Mouse (Mus musculus) adrenal gland, postnatal 4 days (tissue): Measurements from ENCODE around the gene Ppp5c. TPM values are rescaled to one million over a fixed set of nuclear protein-coding genes. Genes with fewer than 3 reads are reported as not detected.

Source experiments
- DNase-seq, 2 experiments: peaks; one replicate each; pipeline ENCODE4 v3.0.0; 2021 to 2022; ENCODE audit warnings: low spot score in 2 of 2, mixed read lengths in 2 of 2
- total RNA-seq, 2 experiments: library from RNA; stranded (reverse); gene quantifications; 2 replicates each; pipeline ENCODE4 v1.2.3; 2021

Gene Ppp5c
- total RNA-seq, 2 experiments from 2014 or later: 91.5 to 102 TPM

- DNase-seq: no peak
Observed at GRCm38 (mm10) chr7:17019426-17020166, 8.1 kb downstream of the Ppp5c start.

- no peak for DNase-seq
Observed at GRCm38 (mm10) chr7:17017921-17018320, 9.8 kb downstream of the Ppp5c start.

DNA sequence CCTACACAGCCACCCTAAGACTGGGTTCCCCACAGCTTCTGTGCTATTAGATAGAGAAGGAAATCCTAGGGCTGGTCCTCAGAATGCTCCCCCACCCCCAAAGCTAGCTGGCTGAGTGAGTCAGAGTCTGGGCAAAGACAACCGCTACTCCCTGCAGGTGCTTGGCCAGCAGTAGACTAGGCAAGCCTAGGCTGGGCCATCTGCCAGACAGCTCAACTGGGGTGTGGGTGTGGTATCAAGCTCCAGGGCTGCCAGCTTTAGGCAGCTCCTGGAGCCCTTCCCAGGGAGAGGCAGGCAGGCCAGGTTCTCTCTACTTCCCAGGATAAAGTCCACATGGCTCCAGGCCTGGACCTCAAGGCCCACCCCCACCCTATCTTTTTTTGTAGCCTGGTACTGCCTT lies 10.7 kb downstream of the Ppp5c start:
- peak in 1 of 2 experiments; percentile 50 for DNase-seq

GRCm38 (mm10) chr7:17015381-17015780 lies 12.3 kb downstream of the Ppp5c start:
- DNase-seq: no peak

DNA sequence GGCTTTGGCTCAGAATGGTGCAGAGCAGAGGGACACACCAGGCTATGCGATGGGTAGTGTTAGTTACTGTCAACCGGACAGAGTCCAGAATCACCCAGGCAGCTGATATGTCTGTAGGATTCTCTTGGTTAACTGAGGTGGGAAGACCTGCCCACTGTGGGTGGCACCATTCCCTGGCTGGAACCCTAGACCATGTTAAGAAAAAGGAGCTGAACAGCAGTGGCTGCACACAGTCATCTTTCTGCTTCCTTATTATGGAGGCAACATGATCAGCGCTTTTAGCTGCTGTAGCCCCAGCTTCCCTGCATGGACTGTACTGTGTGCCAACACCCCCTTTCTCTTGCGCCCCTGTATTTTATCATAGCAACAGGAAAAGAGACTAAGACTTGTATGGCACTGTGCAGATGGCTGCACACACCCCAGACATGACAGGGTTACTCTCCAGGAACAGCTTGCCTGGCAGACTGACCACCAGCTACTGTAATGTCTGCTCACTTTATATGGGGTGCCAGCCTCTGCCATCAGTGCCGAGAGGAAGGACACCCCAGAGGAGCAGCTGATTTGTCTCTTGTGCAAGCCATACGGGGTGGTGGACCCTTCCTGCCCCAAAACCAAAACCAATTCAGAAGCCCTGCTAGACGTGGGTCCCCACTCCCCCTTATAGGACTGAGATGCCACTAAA lies 15.7 kb downstream of the Ppp5c start:
- DNase-seq: no peak

DNA sequence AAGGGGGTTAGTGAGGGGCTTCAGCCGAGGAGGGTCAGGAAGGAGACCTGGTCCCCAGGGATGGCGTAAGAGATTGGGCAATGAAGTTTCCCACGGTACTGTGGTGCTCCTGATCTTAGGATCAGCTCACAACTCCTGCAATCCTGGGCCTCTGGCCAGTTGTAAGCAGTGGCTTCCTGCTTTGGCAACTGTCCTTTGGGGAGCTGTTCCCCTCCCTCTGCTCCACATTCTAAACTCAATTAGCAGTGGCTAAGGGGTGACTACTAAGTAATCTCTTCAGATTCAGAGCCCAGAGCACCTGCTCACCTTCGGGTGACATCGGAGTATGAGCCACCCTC lies 17.7 kb downstream of the Ppp5c start:
- DNase-seq: no peak

- no peak for DNase-seq
Observed at GRCm38 (mm10) chr7:17009326-17010009, 18.3 kb downstream of the Ppp5c start.

- no peak for DNase-seq
Observed at GRCm38 (mm10) chr7:17007300-17007699, 20.4 kb downstream of the Ppp5c start.

- no peak for DNase-seq
Observed at GRCm38 (mm10) chr7:17004716-17005115, 23.0 kb downstream of the Ppp5c start.

GRCm38 (mm10) chr7:17003230-17003960 lies 24.3 kb downstream of the Ppp5c start:
- DNase-seq: no peak

- peak in 1 of 2 experiments; percentile 71 for DNase-seq
Observed at GRCm38 (mm10) chr7:17002375-17003195, 25.1 kb downstream of the Ppp5c start.

DNA sequence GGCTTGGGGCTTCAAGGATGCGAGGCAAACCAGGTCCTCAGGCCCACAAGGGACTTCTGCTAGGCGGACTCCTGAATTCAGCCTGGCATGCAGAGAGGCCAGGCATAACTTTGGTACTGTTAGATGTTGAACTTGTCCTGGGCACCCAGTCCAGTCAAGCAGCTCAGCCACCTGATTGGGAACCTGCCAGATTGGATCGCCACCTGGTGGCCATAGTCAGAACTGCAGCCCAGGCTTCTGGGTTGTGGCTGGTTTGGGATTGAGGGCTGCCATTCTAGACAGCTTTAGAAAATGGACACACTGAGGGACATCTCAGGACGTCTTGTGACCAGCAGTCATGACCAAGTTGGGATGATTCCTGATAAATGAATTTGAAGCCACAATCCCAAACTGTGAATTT lies 28.1 kb downstream of the Ppp5c start:
- DNase-seq: peak; percentile 87 to 88

GRCm38 (mm10) chr7:16999233-16999632 lies 28.5 kb downstream of the Ppp5c start:
- no peak for DNase-seq

- no peak for DNase-seq
Observed at GRCm38 (mm10) chr7:16995345-16995744, 32.4 kb downstream of the Ppp5c start.

- DNase-seq: no peak
Observed at GRCm38 (mm10) chr7:16994400-16994799, 33.3 kb downstream of the Ppp5c start.

DNA sequence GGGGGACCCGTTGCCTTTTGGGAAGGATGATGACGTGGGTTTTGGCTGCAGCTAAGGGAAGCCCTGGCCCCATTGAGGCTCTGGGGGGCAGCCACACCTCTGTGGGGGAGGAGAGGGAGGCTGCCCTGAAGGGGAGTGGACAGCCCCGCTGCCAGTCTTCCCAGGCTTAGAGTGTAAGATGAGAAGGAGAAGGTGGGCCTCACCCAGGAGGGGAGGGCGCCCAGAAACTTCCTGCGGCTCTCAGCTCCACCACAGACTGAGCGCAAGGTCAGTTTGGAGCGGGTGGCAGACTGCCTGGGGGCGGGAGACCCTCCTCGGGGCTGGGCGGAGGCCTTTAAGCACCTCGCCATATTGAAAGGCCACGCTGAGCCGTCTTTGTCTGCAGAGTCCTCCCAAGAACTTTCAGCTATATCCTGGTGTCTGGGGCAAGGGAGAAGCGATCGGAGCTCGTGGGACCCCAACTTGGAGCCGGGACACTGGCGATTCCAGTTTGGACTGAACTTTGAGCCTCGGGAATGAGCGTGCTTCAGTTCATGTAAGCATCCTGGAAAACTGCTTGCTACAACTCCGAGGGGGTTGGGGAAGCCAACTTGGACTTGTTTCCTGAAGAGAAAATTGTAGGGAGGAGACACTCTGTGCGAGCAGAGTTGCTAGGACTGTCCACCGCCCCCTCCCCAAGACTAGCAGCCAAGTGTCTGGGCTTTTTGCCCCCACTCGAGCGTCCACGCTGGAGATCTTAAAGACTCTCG lies 33.9 kb downstream of the Ppp5c start:
- DNase-seq: peak; percentile 66 to 71

- DNase-seq: no peak
Observed at GRCm38 (mm10) chr7:16992451-16992807, 35.3 kb downstream of the Ppp5c start, which contains the start of gene Ccdc8. TSS of gene Ccdc8 (plus strand) at chr7:16992708.

DNA sequence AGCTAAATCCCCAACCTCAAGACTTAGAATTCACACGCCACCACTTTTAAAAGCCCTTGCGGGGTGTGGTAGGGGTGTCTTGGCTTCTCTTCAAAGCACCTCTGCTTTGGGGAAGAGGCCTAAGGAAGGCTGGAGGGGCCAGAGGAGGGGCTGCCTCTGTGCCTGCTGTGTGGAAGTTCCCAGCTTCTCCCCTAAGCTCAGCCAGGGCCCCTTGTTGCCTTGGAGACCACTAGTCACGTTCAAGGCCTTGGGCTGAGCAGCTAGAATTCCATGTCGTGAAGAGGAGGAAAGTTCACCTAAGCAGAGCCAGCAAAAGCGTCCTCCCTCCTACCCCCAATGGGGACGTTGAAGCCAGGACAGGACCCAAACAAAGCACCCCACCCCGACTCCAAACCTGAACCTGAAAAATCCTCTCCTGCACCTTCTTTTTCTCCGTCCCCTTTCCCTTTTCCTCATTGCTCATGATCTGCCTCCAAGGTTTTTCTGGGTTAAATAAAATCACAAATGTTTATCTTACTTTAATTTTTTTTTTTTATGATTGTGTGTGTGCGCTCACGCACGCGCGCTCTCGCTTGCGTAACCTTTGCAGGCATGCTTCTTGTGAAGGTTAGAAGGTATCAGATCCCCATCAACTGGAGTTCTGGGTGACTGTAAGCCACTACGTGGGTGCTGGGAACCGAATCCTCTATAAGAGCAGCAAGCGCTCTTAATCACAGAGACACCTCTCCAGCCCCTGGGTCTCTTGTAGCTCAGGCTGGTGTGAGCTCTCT lies 35.9 kb downstream of the Ppp5c start:
- peak in 1 of 2 experiments; percentile 42 for DNase-seq
